Mouse (Mus musculus) heart, adult 11 months (tissue): ENCODE results near the gene Gm26602.
"Not testable (repeated sequence)": the region's sequence is repeated elsewhere in the genome, so short reads cannot be mapped to it uniquely, and the experiment has no call there.

Experiments used
- DNase-seq: peaks from one replicate; pipeline ENCODE4 v3.0.0; 2022

The Gm26602 gene

DNA sequence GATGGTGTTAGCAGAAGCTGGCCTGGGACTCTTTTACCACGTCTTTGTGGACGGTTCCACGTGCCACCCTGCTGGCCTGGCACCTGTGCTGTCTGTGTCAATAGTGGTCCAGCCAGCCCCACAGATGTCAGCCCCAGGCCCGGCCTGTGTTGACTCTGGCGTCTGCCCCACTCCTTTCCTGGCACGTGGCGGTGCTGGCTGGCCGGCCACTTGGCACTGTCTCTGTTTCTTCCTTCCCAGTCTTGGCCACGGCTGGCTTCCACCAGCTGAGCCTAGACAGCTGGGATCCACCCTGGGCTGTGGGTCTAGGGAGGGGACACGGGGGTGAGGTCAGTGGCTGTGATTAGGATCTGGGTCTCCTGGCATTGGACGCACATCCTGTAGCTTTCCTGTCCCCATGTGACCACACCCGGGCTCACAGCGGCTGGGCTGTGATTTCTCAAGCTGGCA lies 23.6 kb downstream of the Gm26602 start:
- peak; percentile 100 for DNase-seq

DNA sequence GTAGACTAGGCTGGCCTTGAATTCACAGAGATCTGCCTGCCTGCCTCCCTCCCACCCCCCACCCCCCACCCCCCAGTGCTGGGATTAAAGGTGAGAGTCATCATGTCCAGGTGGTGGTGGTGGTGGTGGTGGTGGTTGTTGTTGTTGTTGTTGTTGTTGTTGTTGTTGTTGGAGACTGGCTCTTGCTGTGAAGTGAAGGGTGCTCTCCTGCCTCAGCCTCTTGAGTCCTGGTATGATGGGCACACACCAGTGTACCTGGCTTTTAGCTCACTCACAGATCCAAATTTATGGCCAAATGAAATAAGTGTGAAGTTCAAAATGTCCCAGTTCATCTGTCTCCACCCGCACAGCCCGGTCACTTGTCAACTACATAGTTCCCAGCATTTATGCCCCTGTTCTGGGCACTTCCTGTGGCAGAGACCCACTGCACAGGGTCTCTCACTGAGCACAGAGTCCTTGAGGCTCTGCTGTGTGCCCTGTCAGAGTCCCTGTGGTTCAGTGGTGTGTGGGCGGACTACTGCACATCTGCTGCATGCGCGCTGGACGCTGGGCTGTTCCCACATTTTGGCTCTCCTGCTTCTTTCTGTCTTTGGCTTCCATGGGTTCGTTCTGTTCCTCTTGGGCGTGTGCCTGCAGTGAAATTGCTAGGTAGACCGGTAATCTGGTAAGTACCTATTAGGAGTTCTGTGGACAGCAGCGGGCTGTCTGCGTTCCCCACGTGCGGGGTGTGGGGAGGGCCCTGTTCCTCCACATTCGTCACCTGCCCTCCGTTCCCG lies 24.3 kb downstream of the Gm26602 start:
- DNase-seq = peak; percentile 95

DNA sequence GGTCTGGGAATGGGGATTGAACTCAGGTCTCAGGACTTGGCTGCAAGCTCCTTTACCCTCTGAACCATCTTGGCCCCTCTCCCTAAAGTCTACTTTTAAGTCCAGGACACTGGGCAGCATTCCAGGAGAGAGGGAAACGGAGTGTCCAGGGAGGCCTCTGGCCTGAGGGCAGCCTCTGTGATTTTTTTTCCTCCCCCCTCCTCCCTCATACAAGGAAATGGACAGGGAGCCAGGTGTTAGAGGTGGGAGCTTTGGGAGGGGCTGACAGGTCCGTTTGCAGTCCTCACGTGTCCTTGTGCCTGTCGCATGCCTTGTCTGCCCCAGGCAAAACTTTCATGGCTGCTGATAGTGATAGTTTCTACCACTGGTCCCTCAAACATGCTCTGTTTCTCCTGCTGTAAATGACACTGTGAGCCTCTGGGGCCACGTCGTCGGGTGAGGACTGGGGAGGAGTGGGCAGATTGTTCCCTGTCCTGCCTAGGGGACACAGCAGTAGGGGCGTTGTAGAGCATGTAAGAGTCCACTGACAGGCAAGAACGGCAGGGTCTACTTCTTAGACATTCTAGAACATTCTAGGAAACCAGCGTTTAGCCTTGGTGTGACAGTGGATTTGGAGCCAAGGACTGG lies 25.7 kb downstream of the Gm26602 start:
- peak; percentile 91 for DNase-seq

DNA sequence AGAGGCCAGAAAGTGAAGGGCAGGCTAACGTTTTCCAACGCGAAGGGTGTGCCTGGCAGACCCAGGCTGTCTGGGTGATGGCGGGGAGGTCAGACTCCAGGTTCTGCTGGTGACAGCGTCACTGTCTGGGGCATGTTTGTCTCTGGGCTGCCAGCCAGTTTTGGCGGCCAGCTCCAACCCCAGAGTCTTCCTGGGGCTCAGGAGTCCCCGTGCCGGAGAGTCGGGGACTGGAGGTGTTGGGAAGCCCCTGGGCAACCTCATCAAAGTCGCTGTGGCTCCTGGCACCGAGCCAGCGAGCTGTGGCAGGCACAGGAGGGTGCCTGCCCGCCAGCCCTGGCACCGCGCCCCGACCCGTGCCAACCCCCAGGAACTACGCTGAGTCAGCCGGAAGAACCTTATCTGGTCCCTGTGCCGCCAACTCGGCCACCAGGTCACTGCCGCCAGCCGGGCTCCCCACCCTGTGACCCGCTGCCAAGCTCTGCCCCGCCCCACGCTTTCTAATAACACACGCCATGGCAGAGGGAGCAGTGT lies 26.3 kb downstream of the Gm26602 start:
- DNase-seq = peak; percentile 98

DNA sequence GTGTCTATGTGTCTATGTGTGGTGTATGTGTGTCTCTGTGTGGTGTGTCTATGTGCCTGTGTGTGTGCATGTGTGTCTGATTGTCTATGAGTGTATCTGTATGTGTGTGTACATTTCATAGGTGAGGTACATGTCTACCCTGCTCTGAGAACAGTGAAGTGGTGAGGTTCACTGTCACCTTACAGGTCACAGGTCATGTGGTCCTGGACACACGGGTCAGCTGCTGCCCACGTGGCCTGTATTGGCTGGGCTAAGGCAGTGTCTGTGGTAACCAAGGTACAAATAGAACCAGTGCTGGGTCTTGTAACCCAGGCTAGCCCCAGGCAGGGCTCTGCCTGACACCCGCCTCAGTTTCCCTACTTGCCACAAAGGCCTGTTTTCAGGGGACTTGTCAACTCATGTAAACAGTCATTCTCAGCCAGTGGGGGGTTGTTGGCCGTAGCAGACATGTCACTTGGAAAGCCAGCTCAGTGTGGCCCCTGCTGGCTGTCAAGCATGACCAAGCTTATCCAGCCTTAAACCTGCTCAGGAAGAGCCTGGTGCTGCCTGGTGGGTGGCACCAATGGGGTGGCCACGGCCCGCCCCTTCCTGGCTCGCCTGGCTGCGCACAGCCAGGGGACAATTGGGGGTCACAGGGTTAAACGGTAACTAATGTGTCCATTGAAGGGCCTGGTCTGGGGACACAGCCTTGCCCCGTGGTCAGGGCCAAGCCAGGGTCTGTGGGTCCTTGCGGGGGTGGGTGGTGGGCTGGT lies 27.3 kb downstream of the Gm26602 start:
- no peak for DNase-seq

DNA sequence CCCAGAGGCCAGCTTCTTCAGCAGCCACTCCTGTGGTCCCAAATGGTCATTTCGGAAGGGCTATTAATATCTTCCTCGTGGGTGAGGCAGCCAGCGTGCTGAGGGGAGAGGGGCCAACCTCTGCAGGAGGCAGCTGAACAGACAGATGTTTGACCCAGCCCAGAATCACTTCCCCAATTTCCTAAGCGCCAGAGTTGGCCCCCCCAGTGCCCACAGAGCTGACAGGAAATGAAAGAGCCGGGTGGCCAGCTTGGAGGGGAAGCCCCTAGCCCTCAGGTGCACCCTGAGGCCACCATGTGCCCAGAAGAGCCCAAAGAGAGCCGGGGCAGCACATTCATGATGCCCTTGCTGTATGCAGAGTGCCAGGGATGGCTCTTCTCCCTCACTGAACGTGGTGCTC lies 30.1 kb downstream of the Gm26602 start:
- DNase-seq = peak; percentile 98

DNA sequence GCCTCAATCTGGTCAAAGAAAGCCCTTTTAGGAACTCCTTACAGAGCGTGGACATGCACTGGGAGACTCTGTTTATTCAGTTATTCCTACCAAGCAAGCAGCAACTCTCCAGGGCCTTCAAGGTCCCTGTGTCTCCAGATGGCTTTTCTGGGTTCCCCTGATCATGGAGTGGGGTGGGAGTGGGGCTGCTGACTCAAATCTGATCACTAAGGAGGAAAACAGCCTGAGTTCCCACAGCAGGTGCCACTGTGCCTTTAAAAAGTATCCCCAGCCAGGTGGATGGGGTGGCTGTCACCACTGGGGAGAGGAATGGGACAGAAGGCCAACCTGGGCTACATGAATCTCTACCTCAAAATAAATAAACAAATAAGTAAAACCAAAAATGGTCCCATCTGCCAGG lies 32.3 kb downstream of the Gm26602 start:
- DNase-seq = no peak

DNA sequence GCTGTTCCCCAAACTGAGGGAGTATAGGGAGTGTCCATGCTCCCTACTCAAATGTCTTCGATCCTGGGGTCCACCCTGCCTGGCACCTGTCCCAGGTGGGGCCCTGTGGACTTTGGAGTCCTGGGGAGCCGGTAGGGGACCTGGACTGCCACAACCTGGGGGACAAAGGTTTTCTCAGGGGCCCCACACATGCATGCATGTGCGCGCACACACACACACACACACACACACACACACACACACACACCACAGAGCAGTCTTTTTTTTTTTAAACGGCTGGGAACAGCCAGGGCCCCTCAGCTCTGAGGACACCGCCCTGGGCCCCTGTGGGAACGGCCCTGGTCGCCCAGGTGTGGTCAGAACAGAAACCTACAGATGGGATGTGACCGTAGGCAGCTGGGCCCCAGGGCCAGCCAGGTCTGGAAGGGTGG lies 32.8 kb downstream of the Gm26602 start:
- no peak for DNase-seq

DNA sequence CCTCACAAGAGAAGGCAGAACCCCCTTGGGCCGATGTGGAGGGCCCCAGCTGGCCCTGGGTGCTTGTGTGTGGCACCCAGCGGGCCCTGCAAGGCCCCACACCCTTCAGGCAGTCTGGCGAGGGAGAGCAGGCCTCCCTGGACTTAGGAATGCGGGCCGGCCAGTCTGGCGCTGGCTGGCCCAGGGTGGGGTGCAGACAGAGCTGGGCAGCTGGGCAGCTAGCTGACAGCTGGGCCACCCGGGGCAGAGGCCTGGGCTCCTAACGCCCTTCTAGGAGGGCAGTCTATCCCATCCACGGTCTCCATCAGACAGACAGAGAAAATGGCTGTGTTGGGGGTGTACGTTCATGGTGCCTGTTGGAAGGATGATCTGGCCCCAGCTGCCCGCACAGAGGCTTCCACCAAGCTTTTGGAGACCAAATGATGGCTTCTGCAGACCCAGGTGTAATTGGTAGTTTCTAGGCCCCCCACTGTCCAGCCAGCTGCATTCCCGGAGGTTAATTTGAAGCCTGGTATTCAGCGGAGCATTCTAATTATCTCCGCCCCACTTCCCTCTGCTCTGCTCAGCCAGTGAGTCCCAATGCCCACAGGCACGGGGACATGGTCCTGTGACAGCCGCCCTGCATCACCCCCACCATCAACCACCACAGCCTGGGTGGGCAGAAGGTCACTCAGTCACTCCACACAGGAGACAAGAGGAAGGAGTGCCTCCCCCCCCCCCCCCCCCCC lies 35.0 kb downstream of the Gm26602 start:
- DNase-seq = no peak

DNA sequence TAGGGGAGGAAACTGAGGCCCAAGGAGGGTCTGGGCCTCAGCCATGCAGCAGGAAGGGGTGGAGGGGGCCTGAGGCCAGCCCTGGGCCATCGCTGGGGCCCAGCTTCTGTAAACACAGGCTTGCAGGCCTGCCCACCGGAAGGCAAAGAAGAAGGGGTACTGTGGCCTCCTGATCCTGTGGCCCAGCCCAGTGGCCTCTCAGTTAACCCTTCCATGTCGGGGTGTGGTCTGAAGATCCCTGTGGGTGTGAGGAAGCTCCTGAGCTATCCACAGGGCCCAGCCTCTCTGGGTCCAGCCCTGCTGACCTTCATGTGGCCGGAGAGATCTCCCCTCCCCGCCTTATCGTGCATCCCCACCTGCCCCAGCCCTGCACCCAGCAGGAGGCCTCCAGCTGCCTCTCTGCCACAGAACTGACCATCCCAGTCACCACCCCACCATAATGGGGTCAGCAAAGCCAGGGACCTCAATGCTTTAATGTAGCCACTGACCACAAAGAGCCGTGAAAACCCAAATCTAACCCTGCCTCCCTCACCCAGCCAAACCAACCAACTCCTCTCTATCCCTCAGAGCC lies 36.2 kb downstream of the Gm26602 start:
- DNase-seq = no peak

DNA sequence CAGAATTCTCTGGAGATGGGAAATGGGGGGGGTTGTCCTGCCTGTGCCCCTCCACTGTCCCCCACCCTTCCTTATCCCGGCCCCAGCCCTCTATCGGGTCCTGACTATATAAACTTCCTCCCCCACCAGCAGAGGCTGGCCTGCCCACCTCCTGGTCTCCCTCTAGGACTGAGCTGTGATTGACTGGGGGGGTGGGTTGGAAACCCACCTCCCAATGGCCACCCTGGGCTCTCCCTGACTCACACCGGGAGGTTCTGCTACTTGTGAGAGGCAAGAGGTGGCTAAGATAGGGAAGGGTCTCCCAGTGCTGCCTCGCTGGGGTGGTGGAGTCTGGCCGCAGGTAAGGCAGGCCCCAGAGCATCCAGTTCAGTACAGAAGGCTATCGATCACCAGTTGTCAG lies 36.8 kb downstream of the Gm26602 start:
- peak; percentile 91 for DNase-seq

DNA sequence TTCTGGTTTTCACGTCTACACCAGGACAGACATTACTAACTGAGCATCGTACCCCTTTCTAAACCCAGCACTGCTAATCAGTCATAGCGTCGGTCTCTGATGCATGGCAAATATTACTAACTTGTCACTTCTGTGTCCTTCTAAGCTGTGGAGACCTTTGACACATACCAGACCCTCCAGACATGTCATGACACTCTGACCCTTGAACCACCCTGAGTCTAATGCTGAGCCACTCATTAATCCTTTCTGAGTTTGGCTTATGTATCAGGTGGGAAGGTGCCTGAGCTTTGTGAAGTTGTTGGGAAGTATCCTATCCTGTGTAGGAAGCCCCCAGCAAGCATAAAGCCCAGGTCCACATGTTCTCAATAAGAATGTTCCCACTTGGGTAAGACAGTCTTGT lies 39.2 kb downstream of the Gm26602 start:
- DNase-seq = no peak

DNA sequence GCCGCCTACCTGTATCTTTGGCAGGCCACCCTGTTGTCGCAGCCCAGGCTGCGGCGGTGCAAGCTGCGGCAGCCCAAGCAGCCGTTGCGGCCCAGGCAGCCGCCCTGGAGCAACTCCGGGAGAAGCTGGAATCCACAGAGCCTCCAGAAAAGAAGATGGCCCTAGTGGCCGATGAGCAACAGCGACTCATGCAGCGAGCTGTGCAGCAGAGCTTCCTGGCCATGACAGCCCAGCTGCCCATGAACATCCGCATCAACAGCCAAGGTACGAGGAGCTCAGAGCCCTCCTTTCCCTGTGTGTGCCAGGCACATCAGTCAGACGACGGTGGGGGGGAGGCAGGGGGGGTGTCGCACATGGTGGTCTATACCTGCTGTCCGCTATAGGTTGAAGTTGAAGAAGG lies 40.0 kb downstream of the Gm26602 start:
- no peak for DNase-seq

DNA sequence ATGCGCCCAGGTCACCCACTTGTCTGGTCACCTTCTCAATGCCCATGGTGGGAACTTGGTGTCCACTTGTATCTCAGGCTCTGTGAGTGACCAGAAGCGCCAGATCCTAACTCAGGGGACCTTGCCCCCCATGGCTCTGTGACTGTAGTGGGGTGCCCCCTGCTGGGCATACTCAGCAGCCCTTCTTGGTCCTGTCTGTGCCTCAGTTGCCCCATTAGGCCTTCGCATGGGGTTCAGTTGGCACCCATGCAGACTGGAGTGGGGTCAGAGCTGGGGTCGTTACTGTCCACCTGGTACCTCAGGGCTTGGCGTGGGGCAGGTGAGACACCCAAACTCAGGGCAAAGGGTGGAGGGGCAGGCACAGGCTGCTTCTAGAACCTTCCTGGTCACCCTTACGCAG lies 43.3 kb downstream of the Gm26602 start:
- peak; percentile 94 for DNase-seq

DNA sequence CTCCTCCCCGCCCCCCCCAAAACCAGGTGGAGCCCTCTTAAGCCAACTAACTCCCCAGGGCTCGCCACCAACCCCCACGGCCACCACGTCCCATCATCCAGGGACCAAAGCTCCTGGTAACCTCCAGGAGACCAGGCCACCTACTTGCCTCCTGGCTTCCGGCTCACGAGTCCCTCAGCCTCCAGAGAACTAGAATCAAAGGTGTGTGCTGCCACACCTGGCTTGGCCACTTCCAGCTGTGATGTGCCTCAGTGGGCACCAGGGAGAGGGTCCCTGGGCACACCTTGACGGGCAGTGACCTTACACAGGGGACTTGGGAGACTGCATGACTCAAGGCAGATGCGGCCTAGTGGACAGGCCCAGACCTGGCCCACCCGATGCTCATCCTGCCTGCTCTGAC lies 45.0 kb downstream of the Gm26602 start:
- peak; percentile 92 for DNase-seq

DNA sequence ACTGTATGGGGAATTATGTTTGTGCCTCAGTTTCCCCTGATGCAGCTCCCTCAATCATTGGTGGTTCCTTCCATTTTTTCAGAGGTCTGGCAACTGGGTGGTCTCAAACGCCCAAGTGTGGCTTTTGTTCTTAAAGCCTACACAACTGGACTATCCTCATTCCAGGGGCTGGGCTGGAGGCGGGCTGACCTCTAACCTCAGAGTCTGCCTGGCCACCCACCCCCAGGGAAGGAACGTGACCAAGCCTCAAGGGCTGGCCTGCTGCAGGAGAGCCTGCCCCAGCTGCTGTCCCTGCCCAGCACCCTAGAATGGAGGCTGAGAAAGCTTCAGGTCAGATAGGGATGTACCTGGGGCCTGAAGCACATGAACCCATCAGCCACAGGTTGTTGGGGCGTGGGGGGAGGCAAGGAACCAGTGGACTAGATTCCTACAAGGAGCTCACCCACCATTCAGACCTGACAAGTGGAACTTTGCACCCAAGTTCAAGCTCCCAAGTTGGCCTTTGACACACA lies 46.0 kb downstream of the Gm26602 start:
- DNase-seq = peak; percentile 93

DNA sequence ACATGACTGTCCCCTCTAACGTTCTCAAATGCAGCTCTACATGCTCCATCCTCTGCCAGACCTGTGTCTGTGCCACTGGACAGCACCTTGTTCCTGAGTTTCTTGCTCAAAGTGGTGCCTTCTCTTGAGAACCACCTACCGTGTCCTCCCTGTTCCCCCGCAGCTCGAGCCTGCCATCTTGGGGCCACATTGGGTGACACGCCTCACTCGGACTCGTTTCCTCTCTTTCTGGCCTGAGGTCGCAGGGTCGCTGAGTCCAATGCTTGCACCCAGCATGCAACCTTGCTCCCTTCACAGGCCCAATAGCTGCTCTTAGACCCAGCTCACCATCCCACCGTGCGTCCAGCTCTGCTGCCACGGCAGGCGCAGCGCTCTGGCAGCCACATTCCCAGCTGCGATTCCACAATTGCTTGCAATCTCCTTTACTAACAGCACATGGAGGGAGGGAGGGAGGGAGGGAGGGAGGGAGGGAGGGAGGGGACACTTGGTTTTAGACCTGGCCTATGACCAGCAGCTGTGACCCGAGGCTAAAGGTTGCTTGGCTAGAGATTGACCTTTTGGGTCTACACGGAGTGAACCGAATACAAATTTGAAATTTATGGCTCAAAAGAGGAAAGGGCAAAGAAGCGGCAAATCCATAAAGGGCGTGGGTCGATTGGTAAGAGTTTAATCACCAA lies 47.6 kb downstream of the Gm26602 start:
- peak; percentile 97 for DNase-seq

DNA sequence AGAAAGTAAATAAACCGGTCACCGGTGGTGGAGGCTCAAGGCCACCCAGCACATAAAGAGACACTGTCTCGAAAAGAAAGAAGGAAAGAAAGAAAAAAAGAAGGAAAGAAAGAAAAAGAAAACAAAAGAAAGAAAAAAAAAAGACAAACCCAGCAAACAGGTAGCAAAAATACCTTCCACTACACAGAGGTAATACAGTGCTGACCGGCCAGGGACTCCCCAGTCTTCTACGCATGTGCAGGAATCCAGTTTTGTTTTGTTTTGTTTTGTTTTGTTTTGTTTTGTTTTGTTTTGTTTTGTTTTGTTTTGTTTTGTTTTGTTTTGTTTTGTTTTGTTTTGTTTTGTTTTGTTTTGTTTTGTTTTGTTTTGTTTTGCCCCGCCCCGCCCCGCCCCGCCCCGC lies 48.8 kb downstream of the Gm26602 start:
- DNase-seq = not testable (repeated sequence)

DNA sequence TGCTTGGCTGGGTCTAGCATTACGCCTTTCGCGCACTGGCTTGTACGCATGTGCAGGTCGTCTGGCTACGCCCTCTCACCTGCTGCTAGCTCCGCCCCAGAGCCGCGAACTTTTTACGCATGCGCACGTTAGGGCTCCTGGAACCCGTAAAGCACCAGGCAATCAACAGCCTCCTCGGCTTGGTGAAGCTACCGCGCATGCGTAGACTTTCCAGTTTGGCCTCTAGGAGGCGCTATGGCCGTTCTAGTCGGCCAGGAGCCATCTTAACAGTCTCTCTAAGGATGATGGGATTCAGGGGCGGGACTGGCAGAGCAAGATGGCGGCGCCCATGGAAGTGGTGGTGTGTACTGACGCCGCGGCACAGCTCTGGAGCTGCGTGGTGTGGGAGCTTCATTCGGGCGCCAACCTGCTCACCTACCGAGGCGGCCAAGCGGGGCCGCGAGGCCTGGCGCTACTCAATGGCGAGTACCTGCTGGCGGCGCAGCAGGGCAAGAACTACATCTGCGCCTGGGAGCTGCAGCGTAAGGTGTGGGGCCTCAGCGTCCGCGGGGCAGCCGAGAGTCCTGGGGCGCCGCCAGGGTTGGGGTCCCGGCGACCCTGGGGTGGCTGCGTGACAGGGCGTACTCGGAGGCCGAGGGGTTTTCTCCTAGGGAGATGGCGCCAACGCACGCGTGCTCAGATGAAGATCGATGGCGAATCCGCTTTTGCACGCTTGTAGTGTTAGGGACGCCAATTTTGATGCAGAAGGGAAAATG lies 49.4 kb downstream of the Gm26602 start, which contains the start of gene Wdr18:
Gene Wdr18 (plus strand): TSS at position 306 of the 755 bp plus-strand sequence.
- peak; percentile 100 for DNase-seq
